9 mouse cellular contexts compared by ENCODE assay signal in genomic region chr6:94688722-94689121, GRCm38 (mm10). TPM values are rescaled to one million over a fixed set of nuclear protein-coding genes. Genes with fewer than 3 reads are reported as not detected.
A peak's percentile ranks its signal among the peaks of the same experiment; 100 is the strongest.
DNase-seq lines count a peak whose midpoint lies in the region; ATAC-seq and TF ChIP-seq lines count a peak whose summit lies in the region.
"Had no signal": no experiment of that assay in that cellular context is flagged by ENCODE, and none has a peak within 500 bp of the region (broad histone marks: within the 10 kb centered on the region; RNA-seq: fewer than 3 reads in every experiment).

No protein-coding gene starts in this region.

- no peak overlapping the region for H3K9ac ChIP-seq in heart, embryonic 12.5 days
- no peak overlapping the region for H3K9ac ChIP-seq in embryonic facial prominence, embryonic 14.5 days (ENCODE audit: low read depth, low read length)
- no peak overlapping the region for H3K9ac ChIP-seq in kidney, postnatal 0 days (ENCODE audit: low read depth, low read length)
- H3K9ac ChIP-seq: forebrain, postnatal 0 days had no signal

- no peak overlapping the region for H3K27ac ChIP-seq in heart, embryonic 12.5 days (ENCODE audit: poor library complexity, severe bottlenecking)
- no peak overlapping the region for H3K27ac ChIP-seq in embryonic facial prominence, embryonic 14.5 days (replicated peaks; ENCODE audit: low read depth, low read length)
- no peak overlapping the region for H3K27ac ChIP-seq in kidney, postnatal 0 days

- no peak for ATAC-seq in heart, embryonic 12.5 days (ENCODE audit: insufficient number of reproducible peaks, low FRiP score)
- no peak for ATAC-seq in embryonic facial prominence, embryonic 14.5 days (ENCODE audit: low read depth)
- ATAC-seq in kidney, postnatal 0 days (replicated peaks; ENCODE audit: low FRiP score, low read depth) = no peak
- ATAC-seq: forebrain, postnatal 0 days had no signal

- WGBS in heart, embryonic 12.5 days = 48% methylated on average over 4 of the region's 4 CpGs
- 39% methylated on average over 4 of the region's 4 CpGs for WGBS in embryonic facial prominence, embryonic 14.5 days
- 55% methylated on average over 4 of the region's 4 CpGs for WGBS in kidney, postnatal 0 days

- peaks cover 78% of the 10 kb centered on the region for H3K4me1 ChIP-seq in heart, embryonic 12.5 days (replicated peaks)
- H3K4me1 ChIP-seq in embryonic facial prominence, embryonic 14.5 days (ENCODE audit: control insufficient read depth, insufficient read depth, low read length) = peaks cover 94% of the 10 kb centered on the region
- H3K4me1 ChIP-seq in kidney, postnatal 0 days (replicated peaks; ENCODE audit: insufficient read depth, low read length) = peaks cover 31% of the 10 kb centered on the region

- DNase-seq in heart, adult 11 months = peak; percentile 96
- DNase-seq in 3T3-L1 (ENCODE audit: low read depth, low spot score) = peak; percentile 65
- peak; percentile 85 for DNase-seq in embryonic facial prominence, embryonic 14.5 days (ENCODE audit: low spot score)
- peak; percentile 70 for DNase-seq in kidney, postnatal 0 days (ENCODE audit: low spot score)
- no peak for DNase-seq in layer of hippocampus, adult 18-20 months (ENCODE audit: low spot score in 2 of 2)
- no peak for DNase-seq in right cerebral cortex, postnatal 36 days (ENCODE audit: low spot score in 2 of 2)
- DNase-seq in frontal cortex, postnatal 36 days (ENCODE audit: low spot score in 2 of 2) = no peak
- DNase-seq: forebrain, postnatal 0 days had no signal

- no peaks in the 10 kb centered on the region for H3K36me3 ChIP-seq in heart, embryonic 12.5 days
- no peaks in the 10 kb centered on the region for H3K36me3 ChIP-seq in embryonic facial prominence, embryonic 14.5 days (ENCODE audit: control insufficient read depth, insufficient read depth, low read length)
- H3K36me3 ChIP-seq in kidney, postnatal 0 days (ENCODE audit: insufficient read depth, low read length) = no peaks in the 10 kb centered on the region

- H3K4me2 ChIP-seq in heart, embryonic 12.5 days = no peak overlapping the region
- H3K4me2 ChIP-seq in embryonic facial prominence, embryonic 14.5 days (ENCODE audit: low read depth, low read length) = peak overlapping the region; percentile 18; the same call in 1 of the 2 replicates
- H3K4me2 ChIP-seq in kidney, postnatal 0 days (ENCODE audit: low read length) = no peak overlapping the region

- TF ChIP-seq CTCF in kidney, postnatal 0 days (IDR thresholded peaks at IDR 0.05; ENCODE audit: low read depth) = no peak

- H3K9me3 ChIP-seq in heart, embryonic 12.5 days (replicated peaks) = no peaks in the 10 kb centered on the region
- H3K9me3 ChIP-seq in embryonic facial prominence, embryonic 14.5 days (ENCODE audit: control insufficient read depth, low read length) = no peaks in the 10 kb centered on the region
- H3K9me3 ChIP-seq in kidney, postnatal 0 days (replicated peaks; ENCODE audit: low read length) = no peaks in the 10 kb centered on the region

- H3K27me3 ChIP-seq in heart, embryonic 12.5 days (replicated peaks) = no peaks in the 10 kb centered on the region
- H3K27me3 ChIP-seq in embryonic facial prominence, embryonic 14.5 days (replicated peaks; ENCODE audit: control insufficient read depth, insufficient read depth, low read length) = peaks cover 6% of the 10 kb centered on the region; the same call in 1 of the 2 replicates
- H3K27me3 ChIP-seq in kidney, postnatal 0 days (ENCODE audit: insufficient read depth, low read length) = no peaks in the 10 kb centered on the region

- no peak overlapping the region for H3K4me3 ChIP-seq in heart, embryonic 12.5 days
- H3K4me3 ChIP-seq in embryonic facial prominence, embryonic 14.5 days (ENCODE audit: low read depth, low read length) = no peak overlapping the region
- H3K4me3 ChIP-seq in kidney, postnatal 0 days (replicated peaks; ENCODE audit: low read depth, low read length) = no peak overlapping the region

RNA-seq across cellular contexts. Expression of gene Lrig1, which starts 11.2 kb away (rescaled TPM):
- 14.6 and 16.5 TPM in 2 replicates for polyA plus RNA-seq in heart, embryonic 12.5 days (2016; fragmentation: Nextera tagmentation; extraction: Ambion mirVana)
- polyA plus RNA-seq in embryonic facial prominence, embryonic 14.5 days (2014; fragmentation: Nextera tagmentation; extraction: Ambion mirVana) = 32.6 and 38.4 TPM in 2 replicates
- 6.1 and 8.3 TPM in 2 replicates for polyA plus RNA-seq in kidney, postnatal 0 days (2015; fragmentation: Nextera tagmentation; extraction: Ambion mirVana)
- 10 to 100 TPM; 24.5 to 25.3 TPM for total RNA-seq in layer of hippocampus, adult 18-20 months (2021)

Comparison
In these comparisons a context has a peak if more than half of its experiments do, and no peak if none do; other contexts are left out.
1. DNase-seq: peak in heart, adult 11 months (single experiment), 3T3-L1 (single experiment), embryonic facial prominence, embryonic 14.5 days (single experiment) and kidney, postnatal 0 days (single experiment); none in layer of hippocampus, adult 18-20 months (0 of 2), right cerebral cortex, postnatal 36 days (0 of 2) and frontal cortex, postnatal 36 days (0 of 2).